Mouse (Mus musculus) embryonic facial prominence, embryonic 14.5 days (tissue): ENCODE results near the gene Lrrc58. TPM values are rescaled to one million over a fixed set of nuclear protein-coding genes. Genes with fewer than 3 reads are reported as not detected.

Experiments used
- ATAC-seq: fragments of 200-750 bp; cut with Nextera tagmentation; 2 replicates; pipeline ENCODE4 v1.8.0; 2017; ENCODE audit warnings: low read depth, moderate number of reproducible peaks, moderate TSS enrichment
- DNase-seq: peaks from one replicate; pipeline ENCODE4 v3.0.0-alpha.2; 2015; ENCODE audit warnings: low spot score
- H3K27ac ChIP-seq: fragments of 300-500 bp; sonication (generic); replicated peaks from 2 replicates; pipeline ENCODE4 v1.5.1; 2014; ENCODE audit warnings: low read depth, mild to moderate bottlenecking, low read length, moderate library complexity
- H3K27me3 ChIP-seq: fragments of 300-500 bp; sonication (generic); replicated peaks from 2 replicates; pipeline ENCODE4 v1.6.1; 2014; ENCODE audit warnings: low read length; ENCODE audit not compliant: control insufficient read depth, insufficient read depth
- H3K36me3 ChIP-seq: fragments of 300-500 bp; sonication (generic); 2 replicates; pipeline ENCODE4 v1.6.1; 2014; ENCODE audit warnings: low read length, mixed read lengths; ENCODE audit not compliant: control insufficient read depth, insufficient read depth
- H3K4me1 ChIP-seq: fragments of 300-500 bp; sonication (generic); 2 replicates; pipeline ENCODE4 v1.6.1; 2014; ENCODE audit warnings: antibody characterized with exemption, low read length; ENCODE audit not compliant: control insufficient read depth, insufficient read depth
- H3K4me2 ChIP-seq: fragments of 300-500 bp; sonication (generic); 2 replicates; pipeline ENCODE4 v1.6.1; 2014; ENCODE audit warnings: low read depth, mild to moderate bottlenecking, low read length, moderate library complexity, mixed read lengths
- H3K4me3 ChIP-seq: fragments of 300-500 bp; sonication (generic); 2 replicates; pipeline ENCODE4 v1.5.1; 2014; ENCODE audit warnings: low read depth, mild to moderate bottlenecking, low read length
- H3K9ac ChIP-seq: fragments of 300-500 bp; sonication (generic); 2 replicates; pipeline ENCODE4 v1.6.1; 2014; ENCODE audit warnings: low read depth, mild to moderate bottlenecking, low read length, moderate library complexity, mixed read lengths
- H3K9me3 ChIP-seq: fragments of 300-500 bp; sonication (generic); 2 replicates; pipeline ENCODE4 v1.6.1; 2016; ENCODE audit warnings: low read length; ENCODE audit not compliant: control insufficient read depth
- WGBS: fragments of 180-500 bp; shearing (Covaris S2); extraction: QIAGEN DNeasy Blood & Tissue Kit; methylation state at CpG from one replicate; pipeline ENCODE4 v1.1.7; 2014; 5-methylcytosine and 5-hydroxymethylcytosine counted together
- polyA plus RNA-seq: library from polyadenylated mRNA; unstranded; fragments of >200 nt; fragmentation: Nextera tagmentation; extraction: Ambion mirVana; gene quantifications from 2 replicates; pipeline ENCODE4 v1.2.1, GENCODE M21; 2014

The Lrrc58 gene
- polyA plus RNA-seq, 1 experiment from 2014 or later = 52.4 TPM

DNA sequence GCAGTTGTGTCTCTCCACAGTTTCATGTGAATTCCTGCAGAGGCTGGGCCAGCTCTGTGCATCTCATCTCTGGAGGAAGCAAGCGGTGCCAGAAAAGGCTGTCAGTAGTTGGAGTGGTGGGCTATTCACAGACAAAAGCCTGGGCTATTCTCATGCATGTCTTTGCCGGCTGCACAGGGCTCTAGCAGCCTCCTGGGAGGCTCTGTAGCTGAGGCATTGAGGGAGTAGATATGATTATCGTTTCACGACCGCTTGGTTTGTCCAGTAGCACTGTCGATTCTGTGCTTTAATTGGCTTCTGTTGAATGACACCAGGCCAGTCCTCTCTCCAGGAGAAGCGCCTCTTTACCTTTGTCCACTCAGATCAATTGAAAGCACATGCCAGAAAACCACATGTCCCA lies 57.9 kb downstream of the Lrrc58 start:
- Histone ChIP-seq H3K4me1 (peaks cover 4% of the 10 kb centered on the region; the same call in 1 of the 2 replicates), H3K27ac (no peak overlapping the region), H3K4me3 (no peak overlapping the region), H3K4me2 (no peak overlapping the region), H3K9ac (no peak overlapping the region), H3K27me3 (no peaks in the 10 kb centered on the region), H3K9me3 (no peaks in the 10 kb centered on the region), H3K36me3 (no peaks in the 10 kb centered on the region)
- WGBS = 21% methylated on average over 7 of the region's 7 CpGs
- ATAC-seq (no peak; the same call in 1 of the 2 replicates), DNase-seq (no peak)

- Histone ChIP-seq H3K27me3 (no peaks in the 10 kb centered on the region), H3K9ac (no peak overlapping the region), H3K27ac (no peak overlapping the region), H3K4me3 (no peak overlapping the region), H3K4me1 (peaks cover 4% of the 10 kb centered on the region; the same call in 1 of the 2 replicates), H3K4me2 (no peak overlapping the region), H3K9me3 (0 out of 2 replicates have a peak, but pooled peaks cover 4% of the 10 kb centered on the region), H3K36me3 (no peaks in the 10 kb centered on the region)
- WGBS = 42% methylated on average over 4 of the region's 4 CpGs
- DNase-seq = no peak
- peak; percentile 30; the same call in 1 of the 2 replicates for ATAC-seq
Observed at GRCm38 (mm10) chr16:37927117-37927516, 58.9 kb downstream of the Lrrc58 start.

GRCm38 (mm10) chr16:37929006-37929405 lies 60.8 kb downstream of the Lrrc58 start:
- H3K27me3 ChIP-seq = no peaks in the 10 kb centered on the region
- 0 out of 2 replicates have a peak, but pooled peaks cover 4% of the 10 kb centered on the region for H3K9me3 ChIP-seq
- WGBS = 34% methylated on average over 2 of the region's 2 CpGs
- H3K36me3 ChIP-seq = no peaks in the 10 kb centered on the region
- peak; percentile 30; the same call in 1 of the 2 replicates for ATAC-seq
- H3K4me1 ChIP-seq = peaks cover 4% of the 10 kb centered on the region; the same call in 1 of the 2 replicates
- H3K4me2 ChIP-seq = no peak overlapping the region
- H3K4me3 ChIP-seq = no peak overlapping the region
- H3K9ac ChIP-seq = no peak overlapping the region
- no peak overlapping the region for H3K27ac ChIP-seq
- DNase-seq = peak; percentile 60

DNA sequence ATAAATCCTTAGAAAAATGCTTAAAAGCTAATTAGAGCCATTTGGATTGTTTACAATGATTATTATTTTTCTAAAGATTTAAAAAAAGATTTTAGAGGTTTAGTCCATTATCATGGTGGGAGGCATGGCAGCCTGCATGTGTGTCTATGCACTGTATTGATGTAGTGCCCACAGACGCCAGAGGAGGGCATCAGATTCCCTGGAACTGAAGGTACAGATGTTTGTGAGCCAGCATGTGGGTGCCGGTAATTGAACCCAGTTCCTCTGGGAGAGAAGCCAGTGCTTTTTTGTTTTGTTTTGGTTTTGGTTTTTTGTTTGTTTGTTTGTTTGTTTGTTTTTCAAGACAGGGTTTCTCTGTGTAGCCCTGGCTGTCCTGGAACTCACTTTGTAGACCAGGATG lies 61.4 kb downstream of the Lrrc58 start:
- 79% methylated on average over 2 of the region's 2 CpGs for WGBS
- Histone ChIP-seq H3K9me3 (0 out of 2 replicates have a peak, but pooled peaks cover 4% of the 10 kb centered on the region), H3K4me1 (peaks cover 4% of the 10 kb centered on the region; the same call in 1 of the 2 replicates), H3K27ac (no peak overlapping the region), H3K27me3 (no peaks in the 10 kb centered on the region), H3K36me3 (no peaks in the 10 kb centered on the region), H3K4me2 (no peak overlapping the region), H3K4me3 (no peak overlapping the region), H3K9ac (no peak overlapping the region)
- DNase-seq (no peak), ATAC-seq (no peak)

- H3K27ac ChIP-seq = no peak overlapping the region
- no peak overlapping the region for H3K9ac ChIP-seq
- no peaks in the 10 kb centered on the region for H3K36me3 ChIP-seq
- H3K27me3 ChIP-seq = no peaks in the 10 kb centered on the region
- no peak for ATAC-seq
- H3K4me1 ChIP-seq = no peaks in the 10 kb centered on the region
- no peak overlapping the region for H3K4me2 ChIP-seq
- 91% methylated on average over 2 of the region's 2 CpGs for WGBS
- no peak for DNase-seq
- H3K4me3 ChIP-seq = no peak overlapping the region
- 0 out of 2 replicates have a peak, but pooled peaks cover 4% of the 10 kb centered on the region for H3K9me3 ChIP-seq
Observed at GRCm38 (mm10) chr16:37934932-37935331, 66.7 kb downstream of the Lrrc58 start.

- 54% methylated on average over 8 of the region's 8 CpGs for WGBS
- H3K4me1 ChIP-seq = no peaks in the 10 kb centered on the region
- no peaks in the 10 kb centered on the region for H3K27me3 ChIP-seq
- H3K36me3 ChIP-seq = no peaks in the 10 kb centered on the region
- DNase-seq (no peak), ATAC-seq (no peak)
- no peaks in the 10 kb centered on the region for H3K9me3 ChIP-seq
- H3K4me3 ChIP-seq = no peak overlapping the region
- H3K27ac ChIP-seq = no peak overlapping the region
- no peak overlapping the region for H3K9ac ChIP-seq
- H3K4me2 ChIP-seq = no peak overlapping the region
Observed at GRCm38 (mm10) chr16:37937276-37937675, 69.1 kb downstream of the Lrrc58 start.

Other genes starting within 250 kb of the Lrrc58 start
- gene Ndufb4, start 213.9 kb upstream of the Lrrc58 start, polyA plus RNA-seq = 53.0 and 74.3 TPM in 2 replicates
- gene Fstl1, start 91.5 kb upstream of the Lrrc58 start, polyA plus RNA-seq = 833 and 870 TPM in 2 replicates
- not detected in 2 replicates for gene Gm36028, start 7.2 kb upstream of the Lrrc58 start, polyA plus RNA-seq
- gene Gpr156, start 48.1 kb downstream of the Lrrc58 start, polyA plus RNA-seq = 0.77 and 0.85 TPM in 2 replicates
- gene Gsk3b, start 220.6 kb downstream of the Lrrc58 start, polyA plus RNA-seq = 54.2 and 60.3 TPM in 2 replicates